10 mouse cellular contexts compared by ENCODE assay signal in the genomic region with DNA sequence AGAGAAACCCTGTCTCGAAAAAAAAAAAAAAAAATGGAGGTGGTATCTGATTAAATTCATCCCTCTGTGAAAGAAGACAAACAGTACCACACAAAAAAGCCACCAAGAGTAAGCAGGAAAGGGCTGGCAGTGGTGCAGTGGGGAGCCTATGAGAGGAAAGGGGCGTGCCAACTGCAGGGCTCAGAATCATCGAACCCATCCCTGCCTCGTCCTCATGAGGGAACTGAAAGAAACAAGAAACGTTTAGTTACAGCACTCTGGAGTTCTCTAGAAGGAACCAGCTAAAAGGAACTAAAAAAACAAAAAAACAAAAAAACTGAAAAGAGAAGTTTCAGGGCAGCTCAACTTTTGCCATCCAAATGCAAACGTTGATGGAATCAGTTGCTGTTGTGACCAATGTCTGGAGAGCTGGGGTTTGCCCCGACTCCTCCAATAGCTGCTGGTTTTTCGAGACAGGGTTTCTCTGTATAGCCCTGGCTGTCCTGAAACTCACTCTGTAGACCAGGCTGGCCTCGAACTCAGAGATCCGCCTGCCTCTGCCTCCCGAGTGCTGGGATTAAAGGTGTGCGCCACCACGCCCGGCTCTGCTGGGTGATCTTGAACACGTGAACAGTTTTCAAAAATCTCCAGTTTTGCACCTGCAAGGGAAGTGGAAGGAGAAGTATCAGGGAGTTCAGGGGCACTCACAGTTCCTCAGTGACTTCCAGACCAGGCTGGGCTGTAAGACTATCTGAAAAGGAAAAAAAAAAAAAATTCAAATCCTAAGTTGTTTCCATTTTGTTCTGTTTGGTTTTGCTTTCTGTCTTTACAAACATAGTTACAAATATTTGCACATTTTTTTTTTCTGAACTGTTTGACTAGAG. TPM values are rescaled to one million over a fixed set of nuclear protein-coding genes. Genes with fewer than 3 reads are reported as not detected.
DNase-seq lines count a peak whose midpoint lies in the region; ATAC-seq and TF ChIP-seq lines count a peak whose summit lies in the region.
"Had no signal": no experiment of that assay in that cellular context is flagged by ENCODE, and none has a peak within 500 bp of the region (broad histone marks: within the 10 kb centered on the region; RNA-seq: fewer than 3 reads in every experiment).

No protein-coding gene starts in this region.

- H3K27ac ChIP-seq in heart, embryonic 10.5 days = no peak overlapping the region
- H3K27ac ChIP-seq in layer of hippocampus, adult 2 months = no peak overlapping the region
- H3K27ac ChIP-seq: midbrain, embryonic 12.5 days had no signal

- ATAC-seq in activated CD4-positive, CD25-positive, alpha-beta regulatory T cell, adult 4 months = peak; percentile 79

- H3K9me3 ChIP-seq in heart, embryonic 10.5 days = no peaks in the 10 kb centered on the region
- H3K9me3 ChIP-seq: midbrain, embryonic 12.5 days had no signal

- WGBS in heart, embryonic 10.5 days = 71% methylated on average over 15 of the region's 15 CpGs

- H3K4me1 ChIP-seq in heart, embryonic 10.5 days = no peaks in the 10 kb centered on the region
- H3K4me1 ChIP-seq: midbrain, embryonic 12.5 days had no signal

- no peaks in the 10 kb centered on the region for H3K36me3 ChIP-seq in heart, embryonic 10.5 days
- H3K36me3 ChIP-seq: midbrain, embryonic 12.5 days had no signal

- H3K27me3 ChIP-seq in heart, embryonic 10.5 days (ENCODE audit: insufficient read depth, poor library complexity, severe bottlenecking) = no peaks in the 10 kb centered on the region
- H3K27me3 ChIP-seq: midbrain, embryonic 12.5 days had no signal

- TF ChIP-seq CTCF in layer of hippocampus, adult 2 months (conservative IDR thresholded peaks at IDR 0.05) = no peak

- DNase-seq in heart, adult 11 months = peak; percentile 98
- DNase-seq in heart, embryonic 10.5 days (ENCODE audit: low spot score) = no peak
- peak; percentile 74 for DNase-seq in lung, postnatal 25 days (ENCODE audit: low spot score)
- peak; percentile 63 to 76 for DNase-seq in spleen, postnatal 4 days (ENCODE audit: low spot score in 2 of 2)
- DNase-seq in kidney, postnatal 14 days = no peak
- no peak for DNase-seq in layer of hippocampus, adult 2 months (ENCODE audit: low spot score in 2 of 2)
- no peak for DNase-seq in urinary bladder, adult 18-20 months (ENCODE audit: low spot score in 2 of 2)
- DNase-seq: retina, postnatal 1 day had no signal

- no peak overlapping the region for H3K4me3 ChIP-seq in heart, embryonic 10.5 days
- no peak overlapping the region for H3K4me3 ChIP-seq in layer of hippocampus, adult 2 months
- H3K4me3 ChIP-seq: midbrain, embryonic 12.5 days had no signal

RNA-seq across cellular contexts. Expression of gene Arid1a, which starts 48.1 kb away (rescaled TPM):
- 23.8 and 31.5 TPM in 2 replicates for polyA plus RNA-seq in heart, embryonic 10.5 days (2016; fragmentation: Nextera tagmentation; extraction: Ambion mirVana)
- 10 to 100 TPM; 58.4 to 79.1 TPM for polyA plus RNA-seq in activated CD4-positive, CD25-positive, alpha-beta regulatory T cell, adult 4 months (2017; shearing (Covaris generic))
- 10 to 100 TPM; 83.2 to 88.6 TPM for total RNA-seq in layer of hippocampus, adult 2 months (2021)

Comparison
In these comparisons a context has a peak if more than half of its experiments do, and no peak if none do; other contexts are left out.
1. DNase-seq: peak in heart, adult 11 months (single experiment), lung, postnatal 25 days (single experiment) and spleen, postnatal 4 days (2 of 2); none in heart, embryonic 10.5 days (single experiment), kidney, postnatal 14 days (single experiment), layer of hippocampus, adult 2 months (0 of 2) and urinary bladder, adult 18-20 months (0 of 2).